Mouse (Mus musculus): ENCODE results near the gene Bmp6. TPM values are rescaled to one million over a fixed set of nuclear protein-coding genes. Genes with fewer than 3 reads are reported as not detected.
A peak's percentile ranks its signal among the peaks of the same experiment; 100 is the strongest.

The Bmp6 gene
- polyA plus RNA-seq, 1 experiment = not detected

DNA sequence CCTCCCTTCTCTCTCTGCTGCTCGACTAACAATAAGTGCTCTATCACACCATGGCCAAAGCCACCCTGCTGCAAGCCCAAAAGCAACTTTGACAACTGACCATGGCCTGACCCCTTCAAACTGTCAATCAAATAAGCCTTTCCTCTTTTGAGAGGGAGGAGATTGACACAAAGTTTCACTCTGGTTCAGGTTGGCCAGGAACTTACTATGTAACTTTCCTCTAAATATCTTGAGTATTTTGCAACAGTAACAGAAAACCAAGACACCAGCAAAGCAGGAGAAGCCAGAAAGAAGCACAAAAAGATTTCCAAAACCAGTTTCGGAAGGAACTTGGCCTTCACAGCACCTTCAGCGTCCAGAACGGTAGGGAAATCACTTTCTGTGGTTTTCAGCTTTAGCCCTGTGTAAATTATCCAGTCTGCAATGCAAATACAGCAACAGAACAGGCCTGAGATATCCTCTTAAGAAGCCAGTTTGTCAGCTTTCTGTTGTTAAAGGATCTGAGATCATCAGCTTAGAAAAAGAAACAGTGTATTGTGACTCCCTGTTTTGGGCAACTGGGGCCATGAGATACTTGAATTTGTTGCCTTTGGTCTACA, 177.2 kb downstream of the Bmp6 start:
- Histone ChIP-seq H3K4me1 (ENCODE audit: control insufficient read depth, insufficient read depth, low read length) (peaks cover 10% of the 10 kb centered on the region), H3K27ac (ENCODE audit: insufficient read depth, low read depth, low read length) (no peak overlapping the region), H3K4me3 (ENCODE audit: insufficient read depth, low read length) (no peak overlapping the region)
- TF ChIP-seq POLR2A (IDR thresholded peaks at IDR 0.05; ENCODE audit: borderline replicate concordance, low read depth, low read length) = no peak
- TF ChIP-seq CTCF (IDR thresholded peaks at IDR 0.05; ENCODE audit: low read depth, low read length) = no peak

GRCm38 (mm10) chr13:38523231-38523630, 178.3 kb downstream of the Bmp6 start:
- peaks cover 10% of the 10 kb centered on the region for H3K4me1 ChIP-seq (ENCODE audit: control insufficient read depth, insufficient read depth, low read length)
- no peak overlapping the region for H3K4me3 ChIP-seq (ENCODE audit: insufficient read depth, low read length)
- no peak overlapping the region for H3K27ac ChIP-seq (ENCODE audit: insufficient read depth, low read depth, low read length)
- TF ChIP-seq CTCF (IDR thresholded peaks at IDR 0.05; ENCODE audit: low read depth, low read length) = no peak
- no peak for TF ChIP-seq POLR2A (IDR thresholded peaks at IDR 0.05; ENCODE audit: borderline replicate concordance, low read depth, low read length)

DNA sequence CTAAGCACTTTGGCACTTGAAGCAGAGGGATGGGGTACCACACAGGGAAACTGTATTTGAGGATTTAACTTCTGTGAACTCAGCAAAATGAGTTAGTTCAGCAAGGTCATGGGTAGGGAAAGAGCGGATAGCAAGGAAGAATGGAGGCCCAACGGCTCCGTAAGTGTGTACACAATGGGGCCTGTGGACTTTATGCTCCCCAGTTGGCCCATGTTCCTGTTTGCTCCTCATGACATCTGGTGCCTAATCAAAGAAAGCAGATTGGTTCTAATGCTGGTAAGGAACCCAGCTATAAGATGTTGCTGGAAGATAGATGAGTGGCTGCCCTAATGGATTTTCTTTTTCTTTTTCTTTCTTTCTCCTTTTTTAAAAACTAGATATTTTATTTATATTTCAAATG, 180.4 kb downstream of the Bmp6 start:
- Histone ChIP-seq H3K4me1 (ENCODE audit: control insufficient read depth, insufficient read depth, low read length) (peaks cover 14% of the 10 kb centered on the region), H3K27ac (ENCODE audit: insufficient read depth, low read depth, low read length) (no peak overlapping the region), H3K4me3 (ENCODE audit: insufficient read depth, low read length) (no peak overlapping the region)
- TF ChIP-seq CTCF (IDR thresholded peaks at IDR 0.05; ENCODE audit: low read depth, low read length) (no peak), POLR2A (IDR thresholded peaks at IDR 0.05; ENCODE audit: borderline replicate concordance, low read depth, low read length) (no peak)

GRCm38 (mm10) chr13:38526116-38526515, 181.2 kb downstream of the Bmp6 start:
- H3K4me1 ChIP-seq (ENCODE audit: control insufficient read depth, insufficient read depth, low read length) = peaks cover 14% of the 10 kb centered on the region
- no peak overlapping the region for H3K4me3 ChIP-seq (ENCODE audit: insufficient read depth, low read length)
- no peak overlapping the region for H3K27ac ChIP-seq (ENCODE audit: insufficient read depth, low read depth, low read length)
- TF ChIP-seq POLR2A (IDR thresholded peaks at IDR 0.05; ENCODE audit: borderline replicate concordance, low read depth, low read length) = no peak
- TF ChIP-seq CTCF (IDR thresholded peaks at IDR 0.05; ENCODE audit: low read depth, low read length) = no peak

DNA sequence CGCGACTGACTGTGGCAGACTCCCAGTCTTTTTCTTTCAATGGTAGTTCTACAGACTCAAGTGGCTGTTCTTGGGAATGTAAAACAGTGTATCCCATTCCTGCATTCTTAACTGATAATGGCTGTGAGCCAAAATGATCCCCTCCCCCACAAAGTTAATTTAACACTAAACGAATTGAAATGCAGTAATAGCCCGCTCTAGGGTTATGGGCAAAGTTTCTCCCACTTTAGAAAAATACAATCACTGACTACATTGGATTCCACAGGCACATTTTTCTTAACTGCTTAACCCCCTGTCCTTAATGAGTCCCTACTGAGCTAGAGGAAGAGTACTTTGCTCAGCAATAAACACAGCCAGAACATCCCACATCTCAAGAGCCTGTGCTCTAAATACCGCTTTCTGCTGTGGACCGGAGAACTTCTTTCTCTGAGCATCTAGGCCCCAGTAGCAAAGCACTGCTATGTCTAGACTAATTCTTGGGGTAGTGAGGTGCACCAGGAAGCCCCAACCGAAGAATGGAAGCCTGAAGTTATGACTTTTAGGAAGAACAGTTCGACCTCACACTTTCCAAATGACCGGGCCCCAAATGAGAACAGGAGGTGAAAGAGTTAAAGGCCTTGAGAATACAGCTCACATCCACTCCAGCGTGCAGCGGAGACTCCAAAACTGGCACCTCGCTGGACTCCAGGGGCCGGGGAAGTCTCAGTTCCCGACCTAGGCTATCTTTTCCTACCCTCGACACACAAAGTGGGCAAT, 182.3 kb downstream of the Bmp6 start:
- TF ChIP-seq POLR2A (IDR thresholded peaks at IDR 0.05; ENCODE audit: borderline replicate concordance, low read depth, low read length) (no peak), CTCF (IDR thresholded peaks at IDR 0.05; ENCODE audit: low read depth, low read length) (no peak)
- peak overlapping the region; percentile 80 for H3K4me3 ChIP-seq (ENCODE audit: insufficient read depth, low read length)
- peaks cover 14% of the 10 kb centered on the region for H3K4me1 ChIP-seq (ENCODE audit: control insufficient read depth, insufficient read depth, low read length)
- H3K27ac ChIP-seq (ENCODE audit: insufficient read depth, low read depth, low read length) = peak overlapping the region; percentile 74

GRCm38 (mm10) chr13:38527797-38528650, 183.1 kb downstream of the Bmp6 start:
- peak overlapping the region; percentile 80 for H3K4me3 ChIP-seq (ENCODE audit: insufficient read depth, low read length)
- H3K27ac ChIP-seq (ENCODE audit: insufficient read depth, low read depth, low read length) = peak overlapping the region; percentile 74
- peaks cover 14% of the 10 kb centered on the region for H3K4me1 ChIP-seq (ENCODE audit: control insufficient read depth, insufficient read depth, low read length)
- TF ChIP-seq POLR2A (IDR thresholded peaks at IDR 0.05; ENCODE audit: borderline replicate concordance, low read depth, low read length) = no peak
- TF ChIP-seq CTCF (IDR thresholded peaks at IDR 0.05; ENCODE audit: low read depth, low read length) = no peak

DNA sequence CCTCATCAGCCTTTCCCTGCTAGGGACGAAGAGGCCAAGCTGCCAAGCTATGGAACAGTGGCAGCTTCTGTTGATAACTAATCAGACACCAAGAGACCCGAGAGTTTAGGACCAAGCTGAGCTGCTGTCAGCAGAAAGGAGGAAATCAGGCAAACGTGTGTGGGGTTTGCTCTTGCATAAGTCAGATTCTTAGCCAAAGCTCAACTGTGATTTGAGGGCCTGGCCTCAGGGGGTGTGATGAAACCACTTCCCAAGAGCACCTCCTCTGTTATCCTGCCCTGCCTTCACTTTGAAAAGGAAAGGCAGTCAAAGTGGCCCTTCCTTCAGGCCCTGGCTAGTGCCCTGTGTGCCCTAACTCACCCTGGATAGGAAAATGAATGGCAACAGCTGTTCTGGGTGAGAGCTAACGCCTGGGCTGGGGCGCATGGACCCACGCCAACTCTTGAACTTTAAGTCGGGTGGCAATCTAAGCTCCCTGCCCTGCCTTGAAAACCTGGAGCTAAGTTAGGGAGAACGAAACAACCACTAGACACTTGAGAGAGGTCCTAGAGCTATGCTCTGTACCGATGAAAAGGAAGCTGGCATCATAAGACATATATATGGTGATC, 183.9 kb downstream of the Bmp6 start, which contains the start of gene Txndc5:
Txndc5 (minus strand) TSS at position 138 of the 608 bp plus-strand sequence.
- peaks cover 14% of the 10 kb centered on the region for H3K4me1 ChIP-seq (ENCODE audit: control insufficient read depth, insufficient read depth, low read length)
- peak within 1 kb of the TSS; percentile 74 for H3K27ac ChIP-seq (ENCODE audit: insufficient read depth, low read depth, low read length)
- TF ChIP-seq CTCF (IDR thresholded peaks at IDR 0.05; ENCODE audit: low read depth, low read length) (no peak), POLR2A (IDR thresholded peaks at IDR 0.05; ENCODE audit: borderline replicate concordance, low read depth, low read length) (no peak)
- peak within 1 kb of the TSS; percentile 80 for H3K4me3 ChIP-seq (ENCODE audit: insufficient read depth, low read length)

DNA sequence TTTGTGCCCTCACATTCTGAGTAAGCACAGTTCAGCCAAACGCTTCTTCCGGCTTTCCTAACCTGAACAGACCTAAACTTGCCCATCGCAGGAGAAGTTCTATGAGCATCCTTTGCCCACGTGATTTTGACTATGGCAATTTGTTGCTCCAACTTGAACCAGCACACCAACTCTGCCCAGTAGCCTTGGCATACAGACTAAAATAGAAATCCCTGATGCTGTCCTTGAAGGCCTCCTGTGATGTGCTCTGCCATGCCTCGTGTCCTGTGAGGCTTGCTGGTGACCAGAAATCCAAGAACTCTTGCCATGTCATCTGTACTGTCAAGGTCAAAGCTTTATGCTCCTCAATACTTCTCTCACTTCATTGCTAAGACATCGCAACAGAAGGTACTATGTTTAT, 184.7 kb downstream of the Bmp6 start:
- no peak for TF ChIP-seq CTCF (IDR thresholded peaks at IDR 0.05; ENCODE audit: low read depth, low read length)
- no peak for TF ChIP-seq POLR2A (IDR thresholded peaks at IDR 0.05; ENCODE audit: borderline replicate concordance, low read depth, low read length)
- no peak overlapping the region for H3K4me3 ChIP-seq (ENCODE audit: insufficient read depth, low read length)
- no peak overlapping the region for H3K27ac ChIP-seq (ENCODE audit: insufficient read depth, low read depth, low read length)
- peaks cover 12% of the 10 kb centered on the region for H3K4me1 ChIP-seq (ENCODE audit: control insufficient read depth, insufficient read depth, low read length)

GRCm38 (mm10) chr13:38531498-38531897, 186.6 kb downstream of the Bmp6 start:
- Histone ChIP-seq H3K4me3 (ENCODE audit: insufficient read depth, low read length) (no peak overlapping the region), H3K27ac (ENCODE audit: insufficient read depth, low read depth, low read length) (no peak overlapping the region), H3K4me1 (ENCODE audit: control insufficient read depth, insufficient read depth, low read length) (peaks cover 6% of the 10 kb centered on the region)
- TF ChIP-seq CTCF (IDR thresholded peaks at IDR 0.05; ENCODE audit: low read depth, low read length) (no peak), POLR2A (IDR thresholded peaks at IDR 0.05; ENCODE audit: borderline replicate concordance, low read depth, low read length) (no peak)

All from bone marrow macrophage, adult 2 months (primary cell).